Mouse (Mus musculus) CH12.LX (cell line): ENCODE measurements around the gene Jarid2. TPM values are rescaled to one million over a fixed set of nuclear protein-coding genes. Genes with fewer than 3 reads are reported as not detected.

ENCODE experiments used
- DNase-seq: peaks from one replicate; pipeline ENCODE4 v3.0.0-alpha.2; 2013; ENCODE audit errors: extremely low read depth
- H3K27ac ChIP-seq: 2 replicates; pipeline ENCODE4 v1.5.1; 2012; ENCODE audit warnings: low read depth, mild to moderate bottlenecking, control low read depth, moderate library complexity; ENCODE audit not compliant: insufficient read depth
- H3K27me3 ChIP-seq: replicated peaks from 2 replicates; pipeline ENCODE3; 2012; ENCODE audit warnings: inconsistent platforms
- H3K36me3 ChIP-seq, 2 experiments: replicated peaks in 1 of 2; 2 replicates each; pipeline versions ENCODE3 to v1.6.1; 2012; ENCODE audit warnings: inconsistent platforms in 1 of 2, low read length in 1 of 2, mild to moderate bottlenecking in 1 of 2, mixed read lengths in 1 of 2, moderate library complexity in 1 of 2; ENCODE audit not compliant: control insufficient read depth in 1 of 2, insufficient read depth in 1 of 2
- H3K4me1 ChIP-seq, 2 experiments: 2 replicates each; pipeline ENCODE4 v1.6.1; 2012; ENCODE audit warnings: inconsistent platforms in 1 of 2, moderate library complexity in 1 of 2; ENCODE audit not compliant: insufficient read depth in 2 of 2, control insufficient read depth in 1 of 2
- H3K4me2 ChIP-seq: 2 replicates; pipeline ENCODE4 v1.6.1; 2012; ENCODE audit warnings: low read depth, mild to moderate bottlenecking, control low read depth; ENCODE audit not compliant: poor library complexity, insufficient read depth, severe bottlenecking
- H3K4me3 ChIP-seq, 3 experiments: fragments of 150-350 bp in 1 of 3; sonication (generic) in 1 of 3; replicated peaks in 1 of 3; 2 replicates each; pipeline versions ENCODE3 to v1.5.1; 2011 to 2012; ENCODE audit warnings: low read depth in 2 of 3, low read length in 2 of 3, mild to moderate bottlenecking in 2 of 3, moderate library complexity in 2 of 3, control low read depth in 1 of 3, improper control_type of control experiment in 1 of 3, inconsistent platforms in 1 of 3, mixed read lengths in 1 of 3; ENCODE audit not compliant: poor library complexity in 1 of 3
- H3K79me2 ChIP-seq: replicated peaks from 2 replicates; pipeline ENCODE4 v1.6.1; 2012; ENCODE audit warnings: mild to moderate bottlenecking, moderate library complexity; ENCODE audit not compliant: control insufficient read depth, poor library complexity, insufficient read depth, severe bottlenecking; ENCODE audit errors: extremely low read depth
- H3K9ac ChIP-seq: 2 replicates; pipeline ENCODE4 v1.6.1; 2012; ENCODE audit warnings: low read depth, mild to moderate bottlenecking, control low read depth, moderate library complexity; ENCODE audit not compliant: insufficient read depth
- H3K9me3 ChIP-seq: replicated peaks from 2 replicates; pipeline ENCODE3; 2012; ENCODE audit warnings: low read length, inconsistent platforms, mixed read lengths
- BHLHE40 ChIP-seq: IDR thresholded peaks from 2 replicates; pipeline ENCODE4 v1.6.1; 2011; ENCODE audit warnings: mild to moderate bottlenecking, low read depth, low read length, improper control_type of control experiment
- CHD1 ChIP-seq: IDR thresholded peaks from 2 replicates; pipeline ENCODE4 v1.6.1; 2012; ENCODE audit warnings: low read depth, low read length, improper control_type of control experiment, inconsistent platforms
- CTCF ChIP-seq, 2 experiments: IDR thresholded peaks in 1 of 2; conservative IDR thresholded peaks in 1 of 2; 2 replicates each; pipeline ENCODE4 v1.5.1; 2011 to 2012; ENCODE audit warnings: low read depth in 2 of 2, low read length in 2 of 2, improper control_type of control experiment in 1 of 2, inconsistent platforms in 1 of 2, mild to moderate bottlenecking in 1 of 2, moderate library complexity in 1 of 2
- E2F4 ChIP-seq: IDR thresholded peaks from 2 replicates; pipeline ENCODE4 v1.6.1; 2011; ENCODE audit warnings: low read depth, low read length, improper control_type of control experiment; ENCODE audit not compliant: insufficient replicate concordance
- ELF1 ChIP-seq: IDR thresholded peaks from 2 replicates; pipeline ENCODE4 v1.6.1; 2014; ENCODE audit warnings: low read depth, mild to moderate bottlenecking, inconsistent platforms, low read length, improper control_type of control experiment
- EP300 ChIP-seq: IDR thresholded peaks from 2 replicates; pipeline ENCODE4 v1.6.1; 2011; ENCODE audit warnings: low read length, improper control_type of control experiment
- ETS1 ChIP-seq: conservative IDR thresholded peaks from 2 replicates; pipeline ENCODE4 v1.6.1; 2012; ENCODE audit warnings: low read depth, mild to moderate bottlenecking, inconsistent platforms, low read length, improper control_type of control experiment, moderate library complexity
- IRF4 ChIP-seq: IDR thresholded peaks from 2 replicates; pipeline ENCODE4 v1.6.1; 2014; ENCODE audit warnings: low read depth, mild to moderate bottlenecking, inconsistent platforms, low read length, improper control_type of control experiment
- JUN ChIP-seq: IDR thresholded peaks from 2 replicates; pipeline ENCODE4 v1.6.1; 2011; ENCODE audit warnings: low read depth, mild to moderate bottlenecking, low read length, improper control_type of control experiment, moderate library complexity; ENCODE audit not compliant: insufficient read depth
- JUND ChIP-seq: conservative IDR thresholded peaks from 2 replicates; pipeline ENCODE4 v1.6.1; 2011; ENCODE audit warnings: low read depth, low read length, improper control_type of control experiment
- KAT2A ChIP-seq: IDR thresholded peaks from 2 replicates; pipeline ENCODE4 v1.6.1; 2012; ENCODE audit warnings: low read length, improper control_type of control experiment, inconsistent platforms; ENCODE audit not compliant: insufficient replicate concordance
- MAFK ChIP-seq: IDR thresholded peaks from 2 replicates; pipeline ENCODE4 v1.6.1; 2011; ENCODE audit warnings: low read length, improper control_type of control experiment; ENCODE audit not compliant: insufficient replicate concordance
- MEF2A ChIP-seq: IDR thresholded peaks from 2 replicates; pipeline ENCODE4 v1.6.1; 2014; ENCODE audit warnings: low read depth, mild to moderate bottlenecking, inconsistent platforms, low read length, improper control_type of control experiment, borderline replicate concordance
- POLR2A ChIP-seq: IDR thresholded peaks from 2 replicates; pipeline ENCODE4 v1.6.1; 2011; ENCODE audit warnings: low read depth, mild to moderate bottlenecking, improper control_type of control experiment, low read length
- RCOR1 ChIP-seq: conservative IDR thresholded peaks from 2 replicates; pipeline ENCODE4 v1.6.1; 2012; ENCODE audit warnings: low read depth, mild to moderate bottlenecking, inconsistent platforms, low read length, improper control_type of control experiment
- SIN3A ChIP-seq: IDR thresholded peaks from 2 replicates; pipeline ENCODE4 v1.6.1; 2012; ENCODE audit warnings: low read length, improper control_type of control experiment, inconsistent platforms
- SMC3 ChIP-seq: IDR thresholded peaks from 2 replicates; pipeline ENCODE4 v1.6.1; 2011; ENCODE audit warnings: low read depth, low read length, improper control_type of control experiment
- UBTF ChIP-seq: IDR thresholded peaks from 2 replicates; pipeline ENCODE4 v1.6.1; 2012; ENCODE audit warnings: low read depth, mild to moderate bottlenecking, inconsistent platforms, low read length, improper control_type of control experiment, moderate library complexity
- USF1 ChIP-seq: IDR thresholded peaks from 2 replicates; pipeline ENCODE4 v1.6.1; 2014; ENCODE audit warnings: low read depth, mild to moderate bottlenecking, inconsistent platforms, low read length, improper control_type of control experiment
- ZC3H11A ChIP-seq: IDR thresholded peaks from 2 replicates; pipeline ENCODE4 v1.6.1; 2012; ENCODE audit warnings: low read depth, mild to moderate bottlenecking, inconsistent platforms, low read length, improper control_type of control experiment
- ZMIZ1 ChIP-seq: IDR thresholded peaks from 2 replicates; pipeline ENCODE4 v1.6.1; 2012; ENCODE audit warnings: low read depth, mild to moderate bottlenecking, inconsistent platforms, low read length, improper control_type of control experiment
- ZNF384 ChIP-seq: IDR thresholded peaks from 2 replicates; pipeline ENCODE4 v1.6.1; 2012; ENCODE audit warnings: low read depth, low read length, improper control_type of control experiment, inconsistent platforms
- dilution Hi-C: fragments of 300-500 bp; cut with MboI; formaldehyde crosslinking; loops from 2 replicates; pipeline ENCODE4 v1.14.3; 2020; ENCODE audit warnings: low sequenced_read_pairs; ENCODE audit not compliant: extremely low pct_unique_long_range_greater_than_20kb, extremely low pct_ligation_motif_present
- in situ Hi-C: fragments of 300-500 bp; cut with MboI; formaldehyde crosslinking; loops from 3 replicates; pipeline ENCODE4 v1.14.3; 2019; ENCODE audit warnings: low sequenced_read_pairs, low pct_ligation_motif_present, low pct_unique_long_range_greater_than_20kb, mixed read lengths
- polyA plus RNA-seq: library from polyadenylated mRNA; unstranded; fragments of >175 nt; gene quantifications from 2 replicates; pipeline ENCODE4 v1.2.1, GENCODE M21; 2012; ENCODE audit warnings: low read depth; ENCODE audit not compliant: insufficient read length
- total RNA-seq, 2 experiments: library from RNA; depleted of rRNA; stranded (reverse); fragments of 300-350 nt in 1 of 2; fragments of >200 nt in 1 of 2; gene quantifications; 2 replicates each; pipeline ENCODE4 v1.2.3; 2012 to 2014

The Jarid2 gene
- total and polyA plus RNA-seq, 3 experiments = 4.5 to 10.9 (median 7.8) TPM

- Histone ChIP-seq H3K4me3 (peak overlapping the region in 1 of 3 experiments; percentile 14), H3K9me3 (peaks cover 2% of the 10 kb centered on the region)
- TF ChIP-seq ETS1 (peak; percentile 44; the same call in 1 of the 2 replicates), BHLHE40 (peak; percentile 29; the same call in 1 of the 2 replicates), SMC3 (no peak), JUND (no peak), ZNF384 (0 out of 2 replicates have a peak, but pooled peaks have one; percentile 39), E2F4 (no peak), CTCF (conservative IDR thresholded peaks at IDR 0.05 in 1 of 2, IDR thresholded peaks at IDR 0.05 in 1 of 2; ENCODE audit: low read depth in 2 of 2, low read length in 2 of 2) (no peak), MAFK (0 out of 2 replicates have a peak, but pooled peaks have one; percentile 33), MEF2A (0 out of 2 replicates have a peak, but pooled peaks have one; percentile 23), ZC3H11A (no peak), EP300 (peak; percentile 60)
- TF ChIP-seq, all 38 proteins: peak for 6
- peak; percentile 59 for DNase-seq
- H3K4me1 ChIP-seq = peaks cover 0 to 34% of the 10 kb centered on the region in 2 experiments; a peak in 3 of 4 replicates
- H3K79me2 ChIP-seq = peaks cover 12% of the 10 kb centered on the region
- H3K27me3 ChIP-seq = no peaks in the 10 kb centered on the region
- dilution Hi-C loops = no loop called here
- 0 out of 2 replicates have a peak overlapping the region, but pooled peaks have one; percentile 19 for H3K9ac ChIP-seq
- in situ Hi-C loops = no loop called here
- peaks cover 0 to 6% of the 10 kb centered on the region in 2 experiments for H3K36me3 ChIP-seq
- H3K27ac ChIP-seq = no peak overlapping the region
- H3K4me2 ChIP-seq = peak overlapping the region; percentile 44; the same call in 1 of the 2 replicates
Observed at GRCm38 (mm10) chr13:44800059-44800458, 70.8 kb downstream of the Jarid2 start.

- DNase-seq = peak; percentile 29
- peaks cover 0 to 6% of the 10 kb centered on the region in 2 experiments for H3K36me3 ChIP-seq
- dilution Hi-C loops = no loop called here
Observed at GRCm38 (mm10) chr13:44804876-44805275, 75.6 kb downstream of the Jarid2 start.

GRCm38 (mm10) chr13:44808307-44808706 lies 79.0 kb downstream of the Jarid2 start:
- in situ Hi-C loops = no loop called here
- Histone ChIP-seq H3K36me3 (no peaks in the 10 kb centered on the region), H3K4me2 (peak overlapping the region; percentile 36; the same call in 1 of the 2 replicates), H3K27ac (no peak overlapping the region), H3K9ac (no peak overlapping the region), H3K79me2 (peaks cover 10% of the 10 kb centered on the region; the same call in 1 of the 2 replicates), H3K4me3 (no peak overlapping the region), H3K9me3 (no peaks in the 10 kb centered on the region), H3K4me1 (peaks cover 4 to 62% of the 10 kb centered on the region in 2 experiments), H3K27me3 (no peaks in the 10 kb centered on the region)
- peak; percentile 36 for DNase-seq
- dilution Hi-C loops = no loop called here
- TF ChIP-seq ELF1 (0 out of 2 replicates have a peak, but pooled peaks have one; percentile 15), USF1 (no peak), KAT2A (no peak), MEF2A (peak; percentile 84), IRF4 (peak; percentile 69), ZNF384 (peak; percentile 26; the same call in 1 of the 2 replicates), EP300 (peak; percentile 89), JUN (0 out of 2 replicates have a peak, but pooled peaks have one; percentile 25), JUND (peak; percentile 37; the same call in 1 of the 2 replicates), RCOR1 (peak; percentile 47; the same call in 1 of the 2 replicates), BHLHE40 (peak; percentile 49; the same call in 1 of the 2 replicates), POLR2A (no peak), CHD1 (no peak), ZMIZ1 (no peak), UBTF (no peak), ETS1 (peak; percentile 70), SIN3A (peak; percentile 23; the same call in 1 of the 2 replicates)

More at GRCm38 (mm10) chr13:44804876-44805275, 75.6 kb downstream of the Jarid2 start:
- in situ Hi-C loops = no loop called here
- Histone ChIP-seq H3K4me1 (peaks cover 4 to 47% of the 10 kb centered on the region in 2 experiments), H3K9me3 (peaks cover 2% of the 10 kb centered on the region), H3K27me3 (no peaks in the 10 kb centered on the region), H3K4me3 (no peak overlapping the region), H3K79me2 (peaks cover 12% of the 10 kb centered on the region; the same call in 1 of the 2 replicates), H3K4me2 (no peak overlapping the region), H3K27ac (no peak overlapping the region), H3K9ac (no peak overlapping the region)
- TF ChIP-seq CTCF (conservative IDR thresholded peaks at IDR 0.05 in 1 of 2, IDR thresholded peaks at IDR 0.05 in 1 of 2; ENCODE audit: low read depth in 2 of 2, low read length in 2 of 2) = peak; percentile 47 to 51
- no peak for TF ChIP-seq ZC3H11A
- TF ChIP-seq SMC3 = peak; percentile 27
